Mouse (Mus musculus) neural tube, embryonic 14.5 days (tissue): ENCODE measurements around the gene Rspry1. TPM values are rescaled to one million over a fixed set of nuclear protein-coding genes. Genes with fewer than 3 reads are reported as not detected.
A peak's percentile ranks its signal among the peaks of the same experiment; 100 is the strongest.

Source experiments
- ATAC-seq: fragments of 200-750 bp; cut with Nextera tagmentation; 2 replicates; pipeline ENCODE4 v1.8.0; 2017; ENCODE audit warnings: low read depth, mild to moderate bottlenecking, moderate TSS enrichment, moderate library complexity
- H3K27ac ChIP-seq: fragments of 300-500 bp; sonication (generic); 2 replicates; pipeline ENCODE4 v1.5.1; 2014; ENCODE audit warnings: low read depth, mild to moderate bottlenecking, control low read depth, low read length, moderate library complexity, mixed read lengths
- H3K27me3 ChIP-seq: fragments of 300-500 bp; sonication (generic); 2 replicates; pipeline ENCODE4 v1.6.1; 2014; ENCODE audit warnings: low read length; ENCODE audit not compliant: control insufficient read depth, insufficient read depth
- H3K36me3 ChIP-seq: fragments of 300-500 bp; sonication (generic); 2 replicates; pipeline ENCODE4 v1.6.1; 2014; ENCODE audit warnings: low read length, mixed read lengths; ENCODE audit not compliant: control insufficient read depth, insufficient read depth
- H3K4me1 ChIP-seq: fragments of 300-500 bp; sonication (generic); 2 replicates; pipeline ENCODE4 v1.6.1; 2014; ENCODE audit warnings: low read length; ENCODE audit not compliant: control insufficient read depth, insufficient read depth
- H3K4me2 ChIP-seq: fragments of 300-500 bp; sonication (generic); 2 replicates; pipeline ENCODE4 v1.6.1; 2014; ENCODE audit warnings: mild to moderate bottlenecking, low read depth, low read length, control low read depth
- H3K4me3 ChIP-seq: fragments of 300-500 bp; sonication (generic); 2 replicates; pipeline ENCODE4 v1.5.1; 2014; ENCODE audit warnings: low read depth, low read length, control low read depth, mixed read lengths
- H3K9ac ChIP-seq: fragments of 300-500 bp; sonication (generic); replicated peaks from 2 replicates; pipeline ENCODE4 v1.6.1; 2014; ENCODE audit warnings: low read depth, mild to moderate bottlenecking, control low read depth, low read length, mixed read lengths
- H3K9me3 ChIP-seq: fragments of 300-500 bp; sonication (generic); 2 replicates; pipeline ENCODE4 v1.6.1; 2016; ENCODE audit warnings: low read length; ENCODE audit not compliant: control insufficient read depth
- WGBS: fragments of 180-500 bp; shearing (Covaris S2); extraction: QIAGEN DNeasy Blood & Tissue Kit; methylation state at CpG from one replicate; pipeline ENCODE4 v1.1.7; 2014; 5-methylcytosine and 5-hydroxymethylcytosine counted together
- polyA plus RNA-seq: library from polyadenylated mRNA; unstranded; fragments of >200 nt; fragmentation: Nextera tagmentation; extraction: Ambion mirVana; gene quantifications from 2 replicates; pipeline ENCODE4 v1.2.1, GENCODE M21; 2014

The Rspry1 gene
- polyA plus RNA-seq, 1 experiment from 2014 or later = 50.2 TPM

GRCm38 (mm10) chr8:94685953-94686352 lies 84.2 kb downstream of the Rspry1 start:
- WGBS = 75% methylated on average over 9 of the region's 9 CpGs
- H3K27me3 ChIP-seq = no peaks in the 10 kb centered on the region
- no peaks in the 10 kb centered on the region for H3K36me3 ChIP-seq
- no peaks in the 10 kb centered on the region for H3K9me3 ChIP-seq
- H3K4me1 ChIP-seq = no peaks in the 10 kb centered on the region
- H3K4me3 ChIP-seq = no peak overlapping the region
- no peak for ATAC-seq
- H3K27ac ChIP-seq = no peak overlapping the region
- no peak overlapping the region for H3K9ac ChIP-seq
- no peak overlapping the region for H3K4me2 ChIP-seq

GRCm38 (mm10) chr8:94694701-94695100 lies 93.0 kb downstream of the Rspry1 start:
- no peak overlapping the region; the same call in 1 of the 2 replicates for H3K4me2 ChIP-seq
- peaks cover 12% of the 10 kb centered on the region for H3K4me1 ChIP-seq
- H3K27ac ChIP-seq = no peak overlapping the region
- no peaks in the 10 kb centered on the region for H3K36me3 ChIP-seq
- peaks cover 29% of the 10 kb centered on the region for H3K27me3 ChIP-seq
- no peak for ATAC-seq
- 2% methylated on average over 6 of the region's 6 CpGs for WGBS
- H3K9me3 ChIP-seq = no peaks in the 10 kb centered on the region
- no peak overlapping the region for H3K4me3 ChIP-seq
- no peak overlapping the region for H3K9ac ChIP-seq

- Histone ChIP-seq H3K27me3 (peaks cover 29% of the 10 kb centered on the region), H3K27ac (no peak overlapping the region)
- under 1% methylated on average over 30 of the region's 31 CpGs for WGBS
Measured at GRCm38 (mm10) chr8:94695341-94695993, 93.7 kb downstream of the Rspry1 start.

GRCm38 (mm10) chr8:94695994-94696384 lies 94.3 kb downstream of the Rspry1 start, which contains the start of gene Pllp:
TSS of gene Pllp (minus strand) at chr8:94696278.
- peaks cover 29% of the 10 kb centered on the region for H3K27me3 ChIP-seq
- peak; percentile 71 for ATAC-seq
- H3K27ac ChIP-seq = no peak within 1 kb of the TSS
- H3K9ac ChIP-seq = peak within 1 kb of the TSS; percentile 28
- H3K4me3 ChIP-seq = peak within 1 kb of the TSS; percentile 38
- peaks cover 12% of the 10 kb centered on the region for H3K4me1 ChIP-seq
- under 1% methylated on average over 41 of the region's 41 CpGs for WGBS
- peak within 1 kb of the TSS; percentile 62 for H3K4me2 ChIP-seq
- no peaks in the 10 kb centered on the region for H3K36me3 ChIP-seq
- no peaks in the 10 kb centered on the region for H3K9me3 ChIP-seq

More at GRCm38 (mm10) chr8:94695341-94695993, 93.7 kb downstream of the Rspry1 start:
- Histone ChIP-seq H3K9ac (peak overlapping the region; percentile 28), H3K9me3 (no peaks in the 10 kb centered on the region), H3K36me3 (no peaks in the 10 kb centered on the region), H3K4me2 (peak overlapping the region; percentile 62), H3K4me1 (peaks cover 12% of the 10 kb centered on the region), H3K4me3 (peak overlapping the region; percentile 38)
- peak; percentile 60 for ATAC-seq

GRCm38 (mm10) chr8:94696566-94696965 lies 94.8 kb downstream of the Rspry1 start:
- no peak overlapping the region for H3K27ac ChIP-seq
- peaks cover 12% of the 10 kb centered on the region for H3K4me1 ChIP-seq
- no peak overlapping the region for H3K4me3 ChIP-seq
- peaks cover 29% of the 10 kb centered on the region for H3K27me3 ChIP-seq
- H3K36me3 ChIP-seq = no peaks in the 10 kb centered on the region
- H3K9me3 ChIP-seq = no peaks in the 10 kb centered on the region
- no peak overlapping the region for H3K9ac ChIP-seq
- no peak for ATAC-seq
- 45% methylated on average over 3 of the region's 3 CpGs for WGBS
- peak overlapping the region; percentile 62; the same call in 1 of the 2 replicates for H3K4me2 ChIP-seq

- peaks cover 12% of the 10 kb centered on the region for H3K4me1 ChIP-seq
- H3K27me3 ChIP-seq = peaks cover 29% of the 10 kb centered on the region
- H3K4me3 ChIP-seq = no peak overlapping the region
- no peaks in the 10 kb centered on the region for H3K9me3 ChIP-seq
- 76% methylated on average over 6 of the region's 6 CpGs for WGBS
- H3K9ac ChIP-seq = no peak overlapping the region
- no peak overlapping the region for H3K27ac ChIP-seq
- H3K4me2 ChIP-seq = no peak overlapping the region
- ATAC-seq = no peak
- no peaks in the 10 kb centered on the region for H3K36me3 ChIP-seq
Measured at GRCm38 (mm10) chr8:94697956-94698355, 96.2 kb downstream of the Rspry1 start.

GRCm38 (mm10) chr8:94699366-94699765 lies 97.6 kb downstream of the Rspry1 start:
- Histone ChIP-seq H3K9ac (no peak overlapping the region), H3K27me3 (peaks cover 26% of the 10 kb centered on the region), H3K4me3 (no peak overlapping the region), H3K9me3 (no peaks in the 10 kb centered on the region), H3K4me1 (peaks cover 12% of the 10 kb centered on the region), H3K4me2 (no peak overlapping the region), H3K36me3 (no peaks in the 10 kb centered on the region), H3K27ac (no peak overlapping the region)
- WGBS = 63% methylated on average over 16 of the region's 16 CpGs
- ATAC-seq = no peak

GRCm38 (mm10) chr8:94700421-94700935 lies 98.7 kb downstream of the Rspry1 start:
- no peak for ATAC-seq
- Histone ChIP-seq H3K4me2 (no peak overlapping the region), H3K27me3 (peaks cover 17% of the 10 kb centered on the region), H3K27ac (no peak overlapping the region), H3K36me3 (no peaks in the 10 kb centered on the region), H3K4me3 (no peak overlapping the region), H3K9me3 (no peaks in the 10 kb centered on the region), H3K4me1 (peaks cover 7% of the 10 kb centered on the region), H3K9ac (no peak overlapping the region)
- WGBS = 86% methylated on average over 4 of the region's 4 CpGs

- no peaks in the 10 kb centered on the region for H3K9me3 ChIP-seq
- H3K27me3 ChIP-seq = peaks cover 3% of the 10 kb centered on the region; the same call in 1 of the 2 replicates
- H3K4me1 ChIP-seq = no peaks in the 10 kb centered on the region
- ATAC-seq = no peak
- no peak overlapping the region; the same call in 1 of the 2 replicates for H3K4me2 ChIP-seq
- no peak overlapping the region for H3K9ac ChIP-seq
- no peak overlapping the region for H3K4me3 ChIP-seq
- H3K27ac ChIP-seq = no peak overlapping the region
- WGBS = 66% methylated on average over 3 of the region's 3 CpGs
- H3K36me3 ChIP-seq = no peaks in the 10 kb centered on the region
Measured at GRCm38 (mm10) chr8:94702156-94702555, 100.4 kb downstream of the Rspry1 start.
